Mouse (Mus musculus): ENCODE data around the gene Dnmt1. TPM values are rescaled to one million over a fixed set of nuclear protein-coding genes. Genes with fewer than 3 reads are reported as not detected.

The Dnmt1 gene
- polyA plus RNA-seq, 1 experiment, result 21.7 TPM

DNA sequence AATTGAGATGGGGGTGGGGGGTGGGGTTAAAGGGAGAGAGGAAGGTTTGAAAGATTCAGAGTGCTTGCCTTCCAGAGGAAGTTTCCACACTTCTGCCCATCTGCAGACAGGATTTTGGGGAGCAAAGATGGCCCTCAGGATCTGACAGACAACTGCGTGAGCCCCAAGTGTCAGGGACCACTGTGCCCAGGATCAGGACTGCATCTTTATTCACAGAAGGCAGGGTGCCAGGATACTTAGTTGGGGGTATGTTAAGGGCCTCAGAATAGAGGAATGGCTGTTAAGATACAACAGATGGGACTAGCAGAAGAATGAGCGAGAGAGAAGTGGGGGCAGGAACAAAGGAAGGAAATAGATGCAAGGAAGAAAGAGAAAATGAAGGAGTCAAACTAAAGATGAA, 73.1 kb downstream of the Dnmt1 start:
- WGBS, result 96% methylated on average over 2 of the region's 2 CpGs
- no peak for TF ChIP-seq CTCF (IDR thresholded peaks at IDR 0.05; ENCODE audit: extremely low read depth, insufficient read length, insufficient replicate concordance, low read depth, low read length)
- TF ChIP-seq POLR2A (IDR thresholded peaks at IDR 0.05; ENCODE audit: low read depth, low read length), result no peak

DNA sequence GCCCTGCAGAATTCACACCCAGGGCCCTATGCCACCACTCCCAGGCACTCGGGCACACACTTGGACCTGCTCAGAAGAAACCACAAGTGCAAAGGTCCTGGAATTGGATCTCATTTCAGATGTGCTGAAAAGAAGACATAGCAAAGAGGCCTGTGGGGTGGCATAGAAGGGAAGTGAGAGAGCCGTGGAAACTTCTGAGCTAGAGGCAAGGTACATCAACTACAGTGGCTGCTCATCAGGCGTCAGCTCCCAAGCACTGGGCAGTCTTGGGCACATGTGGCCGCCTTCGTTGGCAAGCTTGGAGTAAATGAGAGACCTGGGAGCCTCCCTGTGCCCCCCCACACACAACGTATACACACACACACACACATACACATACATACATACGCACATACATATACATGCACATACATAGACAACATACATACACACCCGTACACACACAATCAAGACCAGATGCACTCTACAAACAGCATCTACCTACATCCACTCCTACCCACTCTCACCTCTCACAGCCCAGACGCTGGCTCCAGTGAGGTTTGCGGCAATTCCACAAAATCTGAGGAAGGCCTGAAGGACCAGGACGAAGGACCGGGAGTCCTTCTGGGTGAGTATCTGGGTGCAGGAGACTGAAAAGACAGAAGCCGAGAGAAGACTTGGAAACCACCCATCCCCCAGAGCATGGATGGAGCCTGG, 80.4 kb downstream of the Dnmt1 start, which contains the start of gene Angptl6:
Gene Angptl6 (minus strand): TSS at position 631 of the 696 bp plus-strand sequence.
- Histone ChIP-seq H3K4me1 (ENCODE audit: control insufficient read depth, insufficient read depth, insufficient read length, low read length) (no peaks in the 10 kb centered on the region; the same call in 1 of the 2 replicates), H3K4me3 (ENCODE audit: low read depth, low read length) (peak within 1 kb of the TSS; percentile 67), H3K27ac (ENCODE audit: insufficient read depth, low read depth, low read length) (peak within 1 kb of the TSS; percentile 90), H3K36me3 (ENCODE audit: control insufficient read depth, insufficient read depth, low read length) (no peaks in the 10 kb centered on the region), H3K27me3 (ENCODE audit: control insufficient read depth, insufficient read depth, low read length) (no peaks in the 10 kb centered on the region)
- TF ChIP-seq POLR2A (IDR thresholded peaks at IDR 0.05; ENCODE audit: low read depth, low read length) (no peak), CTCF (IDR thresholded peaks at IDR 0.05; ENCODE audit: extremely low read depth, insufficient read length, insufficient replicate concordance, low read depth, low read length) (no peak)
- WGBS, result 82% methylated on average over 13 of the region's 13 CpGs

More for the DNA sequence above, 73.1 kb downstream of the Dnmt1 start:
- Histone ChIP-seq H3K4me1 (ENCODE audit: control insufficient read depth, insufficient read depth, insufficient read length, low read length) (peaks cover 2% of the 10 kb centered on the region; the same call in 1 of the 2 replicates), H3K36me3 (ENCODE audit: control insufficient read depth, insufficient read depth, low read length) (peaks cover 20% of the 10 kb centered on the region), H3K4me3 (ENCODE audit: low read depth, low read length) (no peak overlapping the region), H3K27me3 (ENCODE audit: control insufficient read depth, insufficient read depth, low read length) (no peaks in the 10 kb centered on the region), H3K27ac (ENCODE audit: insufficient read depth, low read depth, low read length) (no peak overlapping the region)

DNA sequence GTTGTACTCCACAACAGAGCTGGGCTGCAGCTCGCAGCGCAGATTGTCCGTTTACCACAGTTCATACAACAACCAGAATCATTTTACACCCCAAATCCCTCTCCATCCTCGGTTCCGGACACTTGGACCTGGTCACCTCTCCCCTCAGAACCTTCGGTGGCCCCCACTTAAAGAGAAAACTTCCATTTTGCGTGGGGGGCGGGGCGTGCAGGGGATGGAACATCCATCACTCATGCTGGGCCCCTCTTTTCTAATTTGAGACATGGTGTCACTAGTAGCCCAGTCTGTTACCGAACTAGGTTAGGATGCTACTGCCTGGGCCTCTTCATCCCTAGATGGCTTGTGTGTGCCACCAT, 81.0 kb downstream of the Dnmt1 start:
- H3K4me1 ChIP-seq (ENCODE audit: control insufficient read depth, insufficient read depth, insufficient read length, low read length), result no peaks in the 10 kb centered on the region; the same call in 1 of the 2 replicates
- peak overlapping the region; percentile 90 for H3K27ac ChIP-seq (ENCODE audit: insufficient read depth, low read depth, low read length)
- H3K36me3 ChIP-seq (ENCODE audit: control insufficient read depth, insufficient read depth, low read length), result no peaks in the 10 kb centered on the region
- WGBS, result 16% methylated on average over 10 of the region's 10 CpGs
- TF ChIP-seq POLR2A (IDR thresholded peaks at IDR 0.05; ENCODE audit: low read depth, low read length) (no peak), CTCF (IDR thresholded peaks at IDR 0.05; ENCODE audit: extremely low read depth, insufficient read length, insufficient replicate concordance, low read depth, low read length) (no peak)
- H3K4me3 ChIP-seq (ENCODE audit: low read depth, low read length), result peak overlapping the region; percentile 67
- H3K27me3 ChIP-seq (ENCODE audit: control insufficient read depth, insufficient read depth, low read length), result no peaks in the 10 kb centered on the region

DNA sequence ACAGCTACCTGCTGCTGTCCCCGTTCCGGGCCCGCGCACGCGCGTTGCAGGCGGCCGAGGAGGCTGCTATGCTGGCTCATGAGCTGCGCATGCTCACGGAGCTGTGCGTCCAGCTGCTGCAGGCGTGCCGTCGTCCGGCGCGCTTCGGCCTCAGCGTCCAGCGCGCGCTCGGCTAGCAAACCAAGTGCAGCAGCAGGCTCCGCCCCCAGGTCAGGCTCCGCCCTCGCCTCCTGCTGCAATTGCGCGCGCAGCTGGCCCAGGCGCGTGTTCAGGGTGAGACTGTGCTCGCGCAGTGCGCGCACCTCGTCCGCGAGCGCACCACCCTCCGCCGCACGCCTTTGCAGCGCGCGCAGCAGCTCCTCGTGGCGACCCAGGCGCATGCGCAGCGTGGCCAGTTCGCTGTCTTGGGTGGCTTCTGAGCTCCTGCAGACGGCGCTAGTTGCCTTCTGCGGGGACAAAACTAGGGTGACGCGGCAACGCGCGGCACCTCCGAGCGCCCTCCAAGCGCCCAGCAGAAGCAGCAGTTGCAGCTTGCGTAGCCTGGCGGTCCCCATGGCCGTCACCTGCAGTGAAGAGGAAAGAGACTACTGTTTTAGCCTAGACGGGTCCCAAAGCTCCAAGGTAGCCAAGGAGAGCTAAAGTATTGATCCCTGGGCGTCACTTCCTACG, 81.5 kb downstream of the Dnmt1 start:
- peaks cover 1% of the 10 kb centered on the region; the same call in 1 of the 2 replicates for H3K36me3 ChIP-seq (ENCODE audit: control insufficient read depth, insufficient read depth, low read length)
- H3K27me3 ChIP-seq (ENCODE audit: control insufficient read depth, insufficient read depth, low read length), result no peaks in the 10 kb centered on the region

DNA sequence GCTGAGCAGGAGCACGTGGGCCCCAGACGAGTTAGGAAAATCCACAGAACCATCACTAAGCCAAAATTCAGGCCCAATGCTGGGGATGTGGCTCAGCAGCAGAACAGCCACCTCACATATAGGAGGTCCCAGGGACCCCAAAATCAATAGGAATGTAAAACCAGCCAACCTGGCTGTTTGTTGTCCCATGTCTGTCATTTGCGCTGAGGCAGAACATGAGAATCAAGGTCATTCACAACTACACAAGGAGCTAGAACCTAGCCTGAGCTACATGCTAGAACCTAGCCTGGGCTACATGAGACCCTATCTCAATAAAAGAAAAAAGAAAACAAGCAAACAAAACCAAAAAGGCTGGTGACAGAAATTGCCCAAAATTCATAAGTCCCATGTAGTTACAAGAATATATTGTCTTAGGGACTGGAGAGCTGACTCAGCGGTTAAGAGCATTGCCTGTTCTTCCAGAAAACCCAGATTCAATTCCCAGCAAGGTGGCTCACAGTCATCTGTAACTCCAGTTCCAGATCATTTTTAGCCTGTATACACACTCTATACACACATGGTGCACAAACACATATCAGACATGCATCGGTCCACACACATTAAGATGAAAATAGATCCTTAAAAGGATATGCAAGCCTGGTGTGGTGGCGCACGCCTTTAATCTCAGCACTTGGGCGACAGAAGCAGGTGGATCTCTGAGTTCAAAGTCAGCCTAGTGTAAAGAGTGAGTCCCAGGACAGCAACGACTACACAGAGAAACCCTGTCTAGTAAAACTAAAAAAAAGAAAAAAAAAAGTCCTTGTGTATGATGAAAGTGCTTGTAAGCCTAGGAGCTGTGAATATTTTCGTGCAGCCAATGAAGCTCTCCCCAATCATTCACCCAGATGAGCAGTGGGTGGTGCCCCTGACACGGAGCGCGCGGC, 82.3 kb downstream of the Dnmt1 start:
- Histone ChIP-seq H3K27me3 (ENCODE audit: control insufficient read depth, insufficient read depth, low read length) (no peaks in the 10 kb centered on the region), H3K4me3 (ENCODE audit: low read depth, low read length) (peak overlapping the region; percentile 67), H3K4me1 (ENCODE audit: control insufficient read depth, insufficient read depth, insufficient read length, low read length) (no peaks in the 10 kb centered on the region; the same call in 1 of the 2 replicates), H3K27ac (ENCODE audit: insufficient read depth, low read depth, low read length) (peak overlapping the region; percentile 12; the same call in 1 of the 2 replicates), H3K36me3 (ENCODE audit: control insufficient read depth, insufficient read depth, low read length) (peaks cover 1% of the 10 kb centered on the region; the same call in 1 of the 2 replicates)
- 32% methylated on average over 14 of the region's 14 CpGs for WGBS
- TF ChIP-seq CTCF (IDR thresholded peaks at IDR 0.05; ENCODE audit: extremely low read depth, insufficient read length, insufficient replicate concordance, low read depth, low read length), result no peak
- no peak for TF ChIP-seq POLR2A (IDR thresholded peaks at IDR 0.05; ENCODE audit: low read depth, low read length)

More for the DNA sequence above, 81.5 kb downstream of the Dnmt1 start:
- peak; percentile 59; the same call in 1 of the 2 replicates for TF ChIP-seq CTCF (IDR thresholded peaks at IDR 0.05; ENCODE audit: extremely low read depth, insufficient read length, insufficient replicate concordance, low read depth, low read length)
- peak; percentile 87 for TF ChIP-seq POLR2A (IDR thresholded peaks at IDR 0.05; ENCODE audit: low read depth, low read length)
- under 1% methylated on average over 69 of the region's 69 CpGs for WGBS
- H3K4me3 ChIP-seq (ENCODE audit: low read depth, low read length), result peak overlapping the region; percentile 67
- no peaks in the 10 kb centered on the region; the same call in 1 of the 2 replicates for H3K4me1 ChIP-seq (ENCODE audit: control insufficient read depth, insufficient read depth, insufficient read length, low read length)
- H3K27ac ChIP-seq (ENCODE audit: insufficient read depth, low read depth, low read length), result peak overlapping the region; percentile 90

DNA sequence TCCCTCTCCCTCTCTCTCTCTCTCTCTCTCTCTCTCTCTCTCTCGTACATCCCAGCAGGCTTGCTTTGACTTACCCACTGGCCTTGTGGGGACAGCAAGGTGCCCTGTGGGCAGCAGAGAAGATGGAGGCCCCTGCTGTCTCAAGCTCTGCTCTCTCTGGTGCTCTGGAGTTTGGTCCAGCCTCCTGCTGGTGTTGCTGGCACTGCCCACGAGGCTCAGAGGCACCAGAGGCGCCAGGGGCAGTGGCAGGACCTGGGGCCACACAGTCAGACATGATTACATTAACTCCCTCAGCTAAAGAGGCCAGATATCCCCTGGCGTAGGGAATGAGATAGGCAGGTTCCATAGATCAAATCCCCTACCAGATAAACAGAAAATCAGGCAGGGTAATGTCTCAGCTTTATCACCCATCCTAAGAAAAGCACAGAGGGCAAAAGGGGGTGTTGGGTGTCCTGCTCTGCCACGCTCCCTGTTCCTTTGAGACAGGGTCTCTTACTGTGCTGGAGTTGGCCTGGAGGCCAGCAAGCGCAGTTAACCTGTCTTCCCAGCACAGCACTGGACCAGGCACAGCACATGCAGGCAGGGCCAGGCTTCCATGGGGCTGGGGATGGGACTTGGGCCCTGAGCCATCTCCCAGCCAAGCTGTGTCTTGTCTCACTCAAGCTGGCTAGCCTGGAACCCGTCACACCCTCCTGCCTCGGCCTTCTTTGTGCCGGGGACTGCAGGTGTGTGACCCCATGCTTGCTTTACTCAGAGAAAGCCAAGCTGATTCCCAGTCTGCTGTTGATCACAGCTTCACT, 83.2 kb downstream of the Dnmt1 start:
- H3K27me3 ChIP-seq (ENCODE audit: control insufficient read depth, insufficient read depth, low read length), result no peaks in the 10 kb centered on the region
- no peaks in the 10 kb centered on the region; the same call in 1 of the 2 replicates for H3K4me1 ChIP-seq (ENCODE audit: control insufficient read depth, insufficient read depth, insufficient read length, low read length)
- peaks cover 1% of the 10 kb centered on the region; the same call in 1 of the 2 replicates for H3K36me3 ChIP-seq (ENCODE audit: control insufficient read depth, insufficient read depth, low read length)
- TF ChIP-seq CTCF (IDR thresholded peaks at IDR 0.05; ENCODE audit: extremely low read depth, insufficient read length, insufficient replicate concordance, low read depth, low read length) (no peak), POLR2A (IDR thresholded peaks at IDR 0.05; ENCODE audit: low read depth, low read length) (no peak)
- H3K27ac ChIP-seq (ENCODE audit: insufficient read depth, low read depth, low read length), result no peak overlapping the region
- H3K4me3 ChIP-seq (ENCODE audit: low read depth, low read length), result no peak overlapping the region
- WGBS, result 70% methylated on average over 9 of the region's 9 CpGs
